Mouse (Mus musculus) C2C12 (cell line): ENCODE measurements around the gene Abhd14a.

Experiments used
- CEBPB ChIP-seq: IDR thresholded peaks from one replicate; pipeline ENCODE4 v1.6.1; 2011; ENCODE audit warnings: low read depth, mild to moderate bottlenecking, control low read depth, moderate library complexity
- CTCF ChIP-seq: IDR thresholded peaks from one replicate; pipeline ENCODE4 v1.5.1; 2011; ENCODE audit not compliant: control insufficient read depth, insufficient read depth, insufficient read length
- FOSL1 ChIP-seq: IDR thresholded peaks from one replicate; pipeline ENCODE4 v1.8.0; 2011; ENCODE audit warnings: mild to moderate bottlenecking, low read length; ENCODE audit not compliant: poor library complexity, insufficient read depth, severe bottlenecking
- MAX ChIP-seq: IDR thresholded peaks from one replicate; pipeline ENCODE4 v1.6.1; 2011; ENCODE audit warnings: mild to moderate bottlenecking, control low read depth
- MYOD1 ChIP-seq: IDR thresholded peaks from one replicate; pipeline ENCODE4 v1.6.1; 2011; ENCODE audit warnings: low read depth; ENCODE audit not compliant: control insufficient read depth, insufficient read length
- MYOG ChIP-seq: IDR thresholded peaks from one replicate; pipeline ENCODE4 v1.6.1; 2011; ENCODE audit not compliant: control insufficient read depth, insufficient read length; ENCODE audit errors: extremely low read depth
- USF1 ChIP-seq: IDR thresholded peaks from one replicate; pipeline ENCODE4 v1.6.1; 2011; ENCODE audit warnings: low read depth, mild to moderate bottlenecking, control low read depth, moderate library complexity

- TF ChIP-seq CTCF = no peak
- TF ChIP-seq FOSL1 = no peak
- peak; percentile 86 for TF ChIP-seq MAX
- TF ChIP-seq USF1 = peak; percentile 26
- no peak for TF ChIP-seq MYOD1
- TF ChIP-seq MYOG = no peak
- no peak for TF ChIP-seq CEBPB
Measured at GRCm38 (mm10) chr9:106447348-106447747, at the start of gene Abhd14a, which contains the start of gene Abhd14b.
